Mouse (Mus musculus): ENCODE results near the gene Gadd45gip1.
A peak's percentile ranks its signal among the peaks of the same experiment; 100 is the strongest.

Gadd45gip1 gene

GRCm38 (mm10) chr8:84832759-84833742, 1.7 kb downstream of the Gadd45gip1 start:
- peak; percentile 2 for DNase-seq

GRCm38 (mm10) chr8:84834002-84834865, 2.9 kb downstream of the Gadd45gip1 start:
- DNase-seq, result peak; percentile 13

GRCm38 (mm10) chr8:84834866-84835855, 3.8 kb downstream of the Gadd45gip1 start:
- DNase-seq, result peak; percentile 31

- peak; percentile 35 for DNase-seq
Observed at GRCm38 (mm10) chr8:84837149-84837911, 6.0 kb downstream of the Gadd45gip1 start.

GRCm38 (mm10) chr8:84837912-84838470, 6.7 kb downstream of the Gadd45gip1 start:
- DNase-seq, result peak; percentile 39

GRCm38 (mm10) chr8:84838513-84838912, 7.2 kb downstream of the Gadd45gip1 start:
- DNase-seq, result peak; percentile 94

GRCm38 (mm10) chr8:84839411-84839810, 8.1 kb downstream of the Gadd45gip1 start:
- DNase-seq, result peak; percentile 11

GRCm38 (mm10) chr8:84839875-84840247, 8.5 kb downstream of the Gadd45gip1 start:
- DNase-seq, result no peak

GRCm38 (mm10) chr8:84840248-84840999, 9.1 kb downstream of the Gadd45gip1 start, which contains the start of gene Rad23a:
Gene Rad23a (minus strand): TSS chr8:84840665.
- peak; percentile 94 for DNase-seq

GRCm38 (mm10) chr8:84841514-84841913, 10.2 kb downstream of the Gadd45gip1 start:
- no peak for DNase-seq

GRCm38 (mm10) chr8:84844397-84845070, 13.2 kb downstream of the Gadd45gip1 start:
- DNase-seq, result no peak

- peak; percentile 65 for DNase-seq
Observed at GRCm38 (mm10) chr8:84845355-84846093, 14.2 kb downstream of the Gadd45gip1 start.

- no peak for DNase-seq
Observed at GRCm38 (mm10) chr8:84846094-84846721, 14.9 kb downstream of the Gadd45gip1 start.

- DNase-seq, result peak; percentile 100
Observed at GRCm38 (mm10) chr8:84846722-84847572, 15.6 kb downstream of the Gadd45gip1 start, which contains the start of gene Calr. Gene Calr (minus strand): TSS chr8:84846934.

- DNase-seq, result peak; percentile 59
Observed at GRCm38 (mm10) chr8:84847684-84848435, 16.5 kb downstream of the Gadd45gip1 start.

GRCm38 (mm10) chr8:84856434-84856833, 25.1 kb downstream of the Gadd45gip1 start:
- DNase-seq, result no peak

Data from liver (tissue).